Mouse (Mus musculus) cerebellum, adult 2 months (tissue): ENCODE data around the gene Eef2k. TPM values are rescaled to one million over a fixed set of nuclear protein-coding genes. Genes with fewer than 3 reads are reported as not detected.
A peak's percentile ranks its signal among the peaks of the same experiment; 100 is the strongest.

ENCODE experiments used
- DNase-seq, 2 experiments: peaks; one replicate each; pipeline ENCODE4 v3.0.0; 2021
- H3K27ac ChIP-seq: fragments of 200-500 bp; 2 replicates; pipeline ENCODE4 v1.5.1; 2012; ENCODE audit warnings: low read length, control low read depth, inconsistent platforms; ENCODE audit not compliant: insufficient read depth
- H3K27me3 ChIP-seq: fragments of 200-500 bp; 2 replicates; pipeline ENCODE4 v1.6.1; 2012; ENCODE audit warnings: inconsistent platforms, mild to moderate bottlenecking, low read length, moderate library complexity; ENCODE audit not compliant: control insufficient read depth, insufficient read depth
- H3K4me1 ChIP-seq: fragments of 200-500 bp; 2 replicates; pipeline ENCODE4 v1.6.1; 2011; ENCODE audit warnings: low read length; ENCODE audit not compliant: control insufficient read depth, insufficient read depth
- H3K4me3 ChIP-seq: fragments of 200-500 bp; replicated peaks from 2 replicates; pipeline ENCODE3; 2011; ENCODE audit warnings: mild to moderate bottlenecking, low read depth, low read length, control low read depth; ENCODE audit not compliant: insufficient read depth
- CTCF ChIP-seq: fragments of 200-500 bp; IDR thresholded peaks from 2 replicates; pipeline ENCODE4 v1.5.1; 2011; ENCODE audit warnings: low read depth, mild to moderate bottlenecking, control low read depth, low read length, moderate library complexity, borderline replicate concordance; ENCODE audit not compliant: insufficient read depth
- POLR2A ChIP-seq: fragments of 200-500 bp; IDR thresholded peaks from 2 replicates; pipeline ENCODE4 v1.6.1; 2011; ENCODE audit warnings: low read length, control low read depth, borderline replicate concordance; ENCODE audit not compliant: insufficient read depth
- WGBS: fragments of 180-500 bp; shearing (Covaris S2); methylation state at CpG from one replicate; pipeline ENCODE4 v1.1.7; 2018; 5-methylcytosine and 5-hydroxymethylcytosine counted together
- polyA plus RNA-seq: library from polyadenylated mRNA; depleted of rRNA; stranded (reverse); fragments of >200 nt; gene quantifications from 2 replicates; pipeline ENCODE4 v1.2.3, GENCODE M21; 2012; rRNA removed

The Eef2k gene
- polyA plus RNA-seq = 32.0 and 42.3 TPM in 2 replicates

DNA sequence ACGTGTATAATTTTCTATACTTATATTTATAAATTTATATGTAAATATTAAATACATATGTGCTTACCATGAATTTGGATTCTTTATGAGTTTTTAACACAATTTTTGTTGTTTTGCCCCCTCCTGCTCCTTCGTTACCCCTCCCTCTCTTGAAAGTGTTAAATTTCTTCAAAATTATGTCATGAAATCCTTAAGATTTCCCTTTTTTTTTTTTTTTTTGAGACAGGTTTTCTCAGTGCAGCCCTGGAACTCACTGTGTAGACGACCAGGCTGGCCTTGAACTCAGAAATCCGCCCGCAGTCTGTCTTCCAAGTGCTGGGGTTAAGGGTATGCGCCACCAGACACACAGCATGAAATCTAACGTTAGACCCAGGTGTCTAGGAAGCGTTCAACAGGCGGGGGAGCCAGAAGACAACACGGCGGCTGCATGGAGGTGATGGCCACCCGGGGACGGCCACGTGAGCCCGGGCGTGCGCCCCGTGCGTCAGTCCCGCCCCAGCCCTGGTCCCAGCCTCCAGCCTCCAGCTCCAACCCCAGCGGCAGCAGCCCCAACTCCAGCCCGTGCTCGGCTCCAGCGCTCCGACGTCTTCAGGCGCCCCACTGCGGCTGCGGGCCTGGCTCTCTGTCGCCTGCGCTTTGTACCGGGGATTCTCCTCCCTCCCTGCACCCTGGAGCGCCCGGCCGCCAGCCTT lies at the start of gene Eef2k:
Eef2k (plus strand) TSS at position 487 of the 692 bp plus-strand sequence.
- 4% methylated on average over 35 of the region's 35 CpGs for WGBS
- TF ChIP-seq POLR2A = peak; percentile 53; the same call in 1 of the 2 replicates
- peak; percentile 34; the same call in 1 of the 2 replicates for TF ChIP-seq CTCF
- peak; percentile 87 for DNase-seq
- H3K27ac ChIP-seq = peak within 1 kb of the TSS; percentile 91
- peak within 1 kb of the TSS; percentile 97 for H3K4me3 ChIP-seq
- peaks cover 17% of the 10 kb centered on the region for H3K4me1 ChIP-seq
- no peaks in the 10 kb centered on the region for H3K27me3 ChIP-seq

DNA sequence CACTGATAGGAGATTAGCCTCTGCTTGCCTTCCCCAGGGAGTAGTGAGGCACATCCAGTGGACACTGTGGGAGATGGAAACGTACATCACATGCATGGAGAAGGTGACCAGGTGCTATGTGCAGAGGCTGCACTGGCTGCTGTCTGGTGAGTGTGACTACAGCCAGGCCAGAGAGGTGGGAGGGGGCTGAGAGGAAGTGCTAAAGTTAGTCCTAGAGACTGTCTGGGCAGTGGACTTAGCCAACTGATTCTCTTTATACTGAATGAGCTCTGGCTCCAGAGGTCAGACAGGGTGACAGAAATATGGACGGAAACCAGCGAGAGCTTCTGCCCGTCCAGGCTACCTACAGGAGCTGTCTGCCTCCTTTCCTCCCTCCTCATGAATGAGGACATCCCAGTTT lies 47.1 kb upstream of the Eef2k start:
- 67% methylated on average over 4 of the region's 4 CpGs for WGBS
- Histone ChIP-seq H3K4me3 (no peak overlapping the region), H3K27me3 (no peaks in the 10 kb centered on the region), H3K4me1 (no peaks in the 10 kb centered on the region), H3K27ac (no peak overlapping the region)
- no peak for TF ChIP-seq POLR2A
- no peak for TF ChIP-seq CTCF
- no peak for DNase-seq

DNA sequence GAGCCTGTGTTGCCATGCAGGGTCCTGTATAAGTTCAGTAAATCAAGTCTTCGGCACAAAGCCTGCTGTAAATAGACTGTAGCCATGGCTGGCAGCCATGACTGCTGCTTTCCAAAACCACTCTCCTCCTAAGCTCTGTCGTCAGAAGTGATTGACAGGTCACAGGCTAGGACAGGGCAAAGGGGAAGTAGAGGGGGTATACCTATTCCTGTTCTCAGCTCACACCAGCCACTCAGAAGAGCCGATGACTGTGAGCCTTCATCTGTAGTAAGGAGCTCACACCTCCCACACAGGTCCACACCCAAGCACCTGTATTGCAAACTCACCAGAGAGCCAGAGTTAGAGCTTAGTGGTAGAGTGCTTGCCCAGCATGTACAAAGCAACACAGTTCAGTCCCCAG lies 46.3 kb upstream of the Eef2k start:
- WGBS = 60% methylated on average over 3 of the region's 3 CpGs
- Histone ChIP-seq H3K27me3 (no peaks in the 10 kb centered on the region), H3K27ac (no peak overlapping the region), H3K4me1 (no peaks in the 10 kb centered on the region), H3K4me3 (no peak overlapping the region)
- TF ChIP-seq POLR2A (no peak), CTCF (no peak)
- no peak for DNase-seq

DNA sequence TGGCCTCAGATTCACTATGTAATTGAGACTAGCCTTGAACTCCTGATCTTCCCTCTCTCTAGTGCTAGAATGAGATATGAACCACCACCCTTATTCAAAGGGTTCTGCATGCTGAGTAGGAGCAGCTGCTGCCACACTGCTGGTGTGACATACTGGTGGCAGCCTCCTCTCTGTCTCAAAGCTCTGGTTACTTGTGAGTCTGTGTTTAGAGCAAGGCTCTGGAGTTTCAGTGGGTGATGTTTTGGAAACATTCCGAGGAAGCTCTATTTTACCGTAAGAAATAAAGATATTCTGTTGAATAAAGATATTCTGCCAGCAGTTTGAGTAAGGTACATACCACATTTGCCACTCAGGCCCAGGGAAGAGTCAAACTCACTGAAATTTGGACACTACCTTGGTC lies 39.4 kb upstream of the Eef2k start:
- TF ChIP-seq CTCF = no peak
- no peak for TF ChIP-seq POLR2A
- 90% methylated on average over 2 of the region's 2 CpGs for WGBS
- Histone ChIP-seq H3K27ac (no peak overlapping the region), H3K4me3 (no peak overlapping the region), H3K27me3 (no peaks in the 10 kb centered on the region), H3K4me1 (no peaks in the 10 kb centered on the region)
- no peak for DNase-seq

DNA sequence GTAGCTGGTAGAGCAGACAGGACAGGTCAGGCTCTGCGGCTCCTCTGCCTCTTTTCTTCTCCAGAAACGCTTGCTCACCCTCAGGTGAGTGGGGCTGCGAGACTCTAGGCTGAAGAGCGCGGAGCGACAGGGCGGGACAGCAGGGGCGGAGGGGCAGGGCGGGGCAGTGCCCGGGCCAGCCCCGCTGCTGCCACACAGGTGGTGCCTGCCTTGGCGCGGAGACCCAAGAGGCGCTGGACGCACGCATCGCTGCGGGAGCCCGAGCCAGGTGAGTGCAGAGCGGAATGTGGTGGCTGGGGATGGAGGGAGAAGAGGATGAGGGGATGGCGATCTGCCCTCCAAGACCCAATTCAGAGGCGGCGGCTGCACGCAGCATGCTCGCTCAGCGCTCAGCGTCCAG lies 32.9 kb upstream of the Eef2k start:
- Histone ChIP-seq H3K27ac (no peak overlapping the region), H3K4me1 (no peaks in the 10 kb centered on the region), H3K27me3 (no peaks in the 10 kb centered on the region), H3K4me3 (peak overlapping the region; percentile 36)
- TF ChIP-seq CTCF (no peak), POLR2A (no peak)
- peak in 1 of 2 experiments; percentile 20 for DNase-seq
- WGBS = 8% methylated on average over 27 of the region's 27 CpGs

DNA sequence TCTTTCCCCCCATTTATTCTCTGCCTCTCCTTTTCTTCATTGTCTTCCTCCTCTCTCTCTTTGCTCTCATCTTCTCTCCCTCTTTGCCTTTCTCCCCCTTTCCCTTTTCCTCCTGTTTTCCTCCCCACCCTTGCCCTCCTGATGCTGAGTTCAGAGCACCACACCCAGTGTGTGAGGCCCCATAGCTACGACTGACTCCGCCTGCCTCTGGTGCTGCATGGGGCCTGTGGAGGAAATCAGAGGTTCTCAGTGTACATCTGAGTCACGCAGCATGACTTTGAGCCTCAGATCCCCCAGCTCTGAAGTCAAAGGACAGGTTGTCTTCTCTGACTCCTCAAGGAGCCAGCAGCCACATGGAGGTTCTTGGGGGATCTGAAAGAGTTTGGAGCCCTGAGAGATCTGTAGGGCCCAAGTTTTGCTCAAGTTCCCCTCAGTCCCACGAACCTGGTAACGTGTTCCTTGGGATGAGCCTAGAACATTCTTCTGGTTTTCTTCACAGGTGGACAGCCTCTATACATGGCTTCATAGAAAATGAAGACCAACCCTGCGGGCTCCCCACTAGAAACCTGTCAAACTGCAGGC lies 30.7 kb upstream of the Eef2k start, which contains the start of gene Gm5737:
Gm5737 (plus strand) TSS at position 532 of the 582 bp plus-strand sequence.
- TF ChIP-seq POLR2A (no peak), CTCF (no peak)
- Histone ChIP-seq H3K4me1 (no peaks in the 10 kb centered on the region), H3K27me3 (no peaks in the 10 kb centered on the region), H3K4me3 (no peak within 1 kb of the TSS), H3K27ac (no peak within 1 kb of the TSS)
- DNase-seq = no peak
- WGBS = 79% methylated on average over 6 of the region's 6 CpGs

DNA sequence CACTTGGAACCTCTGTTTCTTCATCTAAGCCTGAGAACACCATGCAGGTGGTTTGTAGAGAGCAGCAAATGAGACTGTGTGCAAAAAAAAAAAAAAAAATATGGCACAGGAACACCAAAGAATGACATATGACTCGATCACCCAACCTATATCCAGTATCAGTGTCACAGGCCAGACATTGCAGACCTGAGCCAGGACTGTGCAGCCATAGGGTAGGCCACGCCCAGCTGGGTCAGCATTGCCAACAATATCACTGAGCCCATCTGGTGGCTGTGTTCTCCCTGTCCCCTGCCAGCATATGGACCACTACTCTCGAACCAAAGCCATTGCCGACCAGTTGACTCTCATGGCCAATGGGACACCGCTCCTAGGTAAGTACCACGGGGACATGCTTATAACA lies 25.1 kb upstream of the Eef2k start:
- Histone ChIP-seq H3K27ac (no peak overlapping the region), H3K4me3 (no peak overlapping the region), H3K4me1 (peaks cover 3% of the 10 kb centered on the region; the same call in 1 of the 2 replicates), H3K27me3 (no peaks in the 10 kb centered on the region)
- TF ChIP-seq CTCF (no peak), POLR2A (no peak)
- 52% methylated on average over 6 of the region's 6 CpGs for WGBS
- no peak for DNase-seq

DNA sequence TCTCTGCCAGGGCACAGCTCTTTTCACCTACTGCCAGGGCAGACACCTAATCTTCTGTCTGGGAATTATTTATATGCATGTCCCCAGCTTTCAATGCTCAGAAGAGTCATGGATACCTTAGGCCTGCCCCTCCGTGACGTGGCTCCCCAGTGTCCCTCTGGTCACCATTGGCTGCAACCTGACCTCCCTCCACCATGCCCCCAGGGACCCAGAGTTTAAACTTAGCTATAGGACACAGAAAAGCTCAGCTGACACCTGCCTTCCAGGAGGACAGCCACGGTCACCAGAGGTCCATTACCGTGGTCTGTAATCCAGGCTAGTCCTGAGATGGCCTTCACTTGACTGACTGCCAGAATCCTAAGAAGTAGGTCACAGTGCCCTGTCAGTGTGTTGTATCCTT lies 23.2 kb upstream of the Eef2k start:
- no peak for DNase-seq
- H3K27me3 ChIP-seq = no peaks in the 10 kb centered on the region
- H3K4me3 ChIP-seq = no peak overlapping the region
- WGBS = 68% methylated on average over 4 of the region's 4 CpGs
- no peak overlapping the region for H3K27ac ChIP-seq
- TF ChIP-seq POLR2A = no peak
- TF ChIP-seq CTCF = no peak
- H3K4me1 ChIP-seq = peaks cover 3% of the 10 kb centered on the region; the same call in 1 of the 2 replicates
